Mouse (Mus musculus) C2C12 (cell line): ENCODE results near the gene Elovl6.

ENCODE experiments used
- CTCF ChIP-seq: IDR thresholded peaks from one replicate; pipeline ENCODE4 v1.5.1; 2011; ENCODE audit not compliant: control insufficient read depth, insufficient read depth, insufficient read length
- MYOD1 ChIP-seq: IDR thresholded peaks from one replicate; pipeline ENCODE4 v1.6.1; 2011; ENCODE audit warnings: low read depth; ENCODE audit not compliant: control insufficient read depth, insufficient read length
- USF1 ChIP-seq: IDR thresholded peaks from one replicate; pipeline ENCODE4 v1.6.1; 2011; ENCODE audit warnings: low read depth, mild to moderate bottlenecking, control low read depth, moderate library complexity

DNA sequence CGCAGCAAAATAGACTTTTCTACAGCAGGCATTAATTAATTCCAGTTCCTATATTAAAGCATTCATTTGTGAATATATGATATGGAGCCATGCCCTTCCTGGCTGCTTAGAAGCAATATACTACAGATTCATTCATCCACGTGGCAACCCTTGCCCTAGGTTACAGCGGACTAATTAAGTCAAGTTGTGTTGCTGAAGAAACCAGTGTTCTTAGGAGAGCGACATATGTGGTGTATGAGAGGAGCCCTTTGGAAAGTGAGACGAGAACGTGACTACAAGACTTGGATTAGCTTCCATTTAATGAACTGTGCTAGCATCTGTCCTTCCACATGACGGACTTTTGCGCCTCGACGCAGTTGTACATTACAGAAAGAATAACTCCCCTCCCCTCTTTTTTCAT, 115.2 kb downstream of the Elovl6 start:
- TF ChIP-seq MYOD1 (no peak), CTCF (no peak), USF1 (no peak)
